Mouse (Mus musculus) lung, embryonic 16.5 days (tissue): Measurements from ENCODE around the gene Tmigd1. TPM values are rescaled to one million over a fixed set of nuclear protein-coding genes. Genes with fewer than 3 reads are reported as not detected.
"Not testable (repeated sequence)": the region's sequence is repeated elsewhere in the genome, so short reads cannot be mapped to it uniquely, and the experiment has no call there.

Experiments
- ATAC-seq: fragments of 200-750 bp; cut with Nextera tagmentation; 2 replicates; pipeline ENCODE4 v1.8.0; 2017; ENCODE audit warnings: low read depth, mild to moderate bottlenecking, moderate library complexity
- H3K27ac ChIP-seq: fragments of 300-500 bp; sonication (generic); 2 replicates; pipeline ENCODE4 v1.5.1; 2014; ENCODE audit warnings: mild to moderate bottlenecking, control low read depth, low read length
- H3K27me3 ChIP-seq: fragments of 300-500 bp; sonication (generic); 2 replicates; pipeline ENCODE4 v1.6.1; 2014; ENCODE audit warnings: low read depth, low read length, mixed read lengths; ENCODE audit not compliant: control insufficient read depth, insufficient read depth
- H3K36me3 ChIP-seq: fragments of 300-500 bp; sonication (generic); 2 replicates; pipeline ENCODE4 v1.6.1; 2014; ENCODE audit warnings: low read length; ENCODE audit not compliant: control insufficient read depth, insufficient read depth
- H3K4me1 ChIP-seq: fragments of 300-500 bp; sonication (generic); replicated peaks from 2 replicates; pipeline ENCODE4 v1.6.1; 2014; ENCODE audit warnings: low read length, mixed read lengths; ENCODE audit not compliant: control insufficient read depth, insufficient read depth
- H3K4me2 ChIP-seq: fragments of 300-500 bp; sonication (generic); 2 replicates; pipeline ENCODE4 v1.6.1; 2014; ENCODE audit warnings: low read depth, low read length, control low read depth
- H3K4me3 ChIP-seq: fragments of 300-500 bp; sonication (generic); 2 replicates; pipeline ENCODE4 v1.5.1; 2014; ENCODE audit warnings: mild to moderate bottlenecking, low read length, control low read depth
- H3K9ac ChIP-seq: fragments of 300-500 bp; sonication (generic); 2 replicates; pipeline ENCODE4 v1.6.1; 2014; ENCODE audit warnings: low read length, control low read depth
- H3K9me3 ChIP-seq: fragments of 300-500 bp; sonication (generic); 2 replicates; pipeline ENCODE4 v1.6.1; 2016; ENCODE audit warnings: low read length; ENCODE audit not compliant: control insufficient read depth
- WGBS: fragments of 180-500 bp; shearing (Covaris S2); extraction: QIAGEN DNeasy Blood & Tissue Kit; methylation state at CpG from one replicate; pipeline ENCODE4 v1.1.7; 2014; 5-methylcytosine and 5-hydroxymethylcytosine counted together
- polyA plus RNA-seq: library from polyadenylated mRNA; unstranded; fragments of >200 nt; fragmentation: Nextera tagmentation; extraction: Ambion mirVana; gene quantifications from 2 replicates; pipeline ENCODE4 v1.2.1, GENCODE M21; 2015

Gene Tmigd1
- polyA plus RNA-seq, 1 experiment from 2014 or later: 0.11 TPM

- H3K27ac ChIP-seq: no peak overlapping the region
- WGBS: 34% methylated on average over 7 of the region's 7 CpGs
- H3K4me1 ChIP-seq: peaks cover 30% of the 10 kb centered on the region
- no peak overlapping the region for H3K4me3 ChIP-seq
- ATAC-seq: no peak
- H3K9ac ChIP-seq: no peak overlapping the region
- H3K27me3 ChIP-seq: no peaks in the 10 kb centered on the region
- H3K4me2 ChIP-seq: no peak overlapping the region
- H3K36me3 ChIP-seq: no peaks in the 10 kb centered on the region
- no peaks in the 10 kb centered on the region for H3K9me3 ChIP-seq
Measured at GRCm38 (mm10) chr11:76914366-76914765, 12.4 kb downstream of the Tmigd1 start.

GRCm38 (mm10) chr11:76916539-76917229, 14.7 kb downstream of the Tmigd1 start:
- Histone ChIP-seq H3K4me2 (0 out of 2 replicates have a peak overlapping the region, but pooled peaks have one; percentile 2), H3K36me3 (no peaks in the 10 kb centered on the region), H3K27ac (no peak overlapping the region), H3K9ac (no peak overlapping the region), H3K27me3 (no peaks in the 10 kb centered on the region), H3K4me3 (no peak overlapping the region), H3K4me1 (peaks cover 27% of the 10 kb centered on the region), H3K9me3 (no peaks in the 10 kb centered on the region)
- ATAC-seq: peak; percentile 69
- WGBS: 26% methylated on average over 13 of the region's 13 CpGs

- H3K27ac ChIP-seq: no peak overlapping the region
- ATAC-seq: no peak
- H3K9me3 ChIP-seq: no peaks in the 10 kb centered on the region
- H3K27me3 ChIP-seq: no peaks in the 10 kb centered on the region
- 35% methylated on average over 3 of the region's 3 CpGs for WGBS
- H3K4me3 ChIP-seq: no peak overlapping the region
- H3K36me3 ChIP-seq: no peaks in the 10 kb centered on the region
- H3K4me2 ChIP-seq: 0 out of 2 replicates have a peak overlapping the region, but pooled peaks have one; percentile 2
- H3K9ac ChIP-seq: no peak overlapping the region
- peaks cover 22% of the 10 kb centered on the region for H3K4me1 ChIP-seq
Measured at GRCm38 (mm10) chr11:76917230-76917548, 15.2 kb downstream of the Tmigd1 start.

- no peak for ATAC-seq
Measured at GRCm38 (mm10) chr11:76920607-76921006, 18.6 kb downstream of the Tmigd1 start.

GRCm38 (mm10) chr11:76924759-76925236, 22.8 kb downstream of the Tmigd1 start, which contains the start of gene Blmh:
Blmh (plus strand) TSS chr11:76924809.
- H3K9me3 ChIP-seq: no peaks in the 10 kb centered on the region
- H3K4me2 ChIP-seq: peak within 1 kb of the TSS; percentile 29; the same call in 1 of the 2 replicates
- H3K4me3 ChIP-seq: 0 out of 2 replicates have a peak within 1 kb of the TSS, but pooled peaks have one; percentile 6
- H3K27me3 ChIP-seq: no peaks in the 10 kb centered on the region
- 0 out of 2 replicates have a peak, but pooled peaks cover 4% of the 10 kb centered on the region for H3K4me1 ChIP-seq
- H3K27ac ChIP-seq: no peak within 1 kb of the TSS
- ATAC-seq: no peak; the same call in 1 of the 2 replicates
- H3K9ac ChIP-seq: no peak within 1 kb of the TSS
- no peaks in the 10 kb centered on the region for H3K36me3 ChIP-seq
- WGBS: 33% methylated on average over 6 of the region's 6 CpGs

More at GRCm38 (mm10) chr11:76920607-76921006, 18.6 kb downstream of the Tmigd1 start:
- Histone ChIP-seq H3K36me3 (no peaks in the 10 kb centered on the region), H3K27ac (no peak overlapping the region), H3K4me2 (no peak overlapping the region), H3K9me3 (no peaks in the 10 kb centered on the region), H3K27me3 (no peaks in the 10 kb centered on the region), H3K9ac (no peak overlapping the region), H3K4me1 (peaks cover 13% of the 10 kb centered on the region), H3K4me3 (no peak overlapping the region)
- WGBS: 44% methylated on average over 1 of the region's 1 CpGs

GRCm38 (mm10) chr11:76928586-76928985, 26.6 kb downstream of the Tmigd1 start:
- not testable (repeated sequence) for H3K27ac ChIP-seq, ATAC-seq, H3K9me3 ChIP-seq, H3K9ac ChIP-seq, H3K4me3 ChIP-seq, H3K27me3 ChIP-seq, H3K4me1 ChIP-seq, H3K36me3 ChIP-seq, H3K4me2 ChIP-seq
- WGBS: 76% methylated on average over 8 of the region's 8 CpGs

GRCm38 (mm10) chr11:76933209-76933608, 31.2 kb downstream of the Tmigd1 start:
- WGBS: 60% methylated on average over 3 of the region's 3 CpGs
- no peaks in the 10 kb centered on the region for H3K9me3 ChIP-seq
- H3K4me1 ChIP-seq: no peaks in the 10 kb centered on the region
- no peaks in the 10 kb centered on the region for H3K27me3 ChIP-seq
- H3K9ac ChIP-seq: no peak overlapping the region
- no peak for ATAC-seq
- H3K27ac ChIP-seq: no peak overlapping the region
- no peak overlapping the region for H3K4me3 ChIP-seq
- H3K4me2 ChIP-seq: no peak overlapping the region
- H3K36me3 ChIP-seq: no peaks in the 10 kb centered on the region

- H3K4me3 ChIP-seq: no peak overlapping the region
- H3K4me2 ChIP-seq: no peak overlapping the region
- ATAC-seq: no peak
- 63% methylated on average over 5 of the region's 5 CpGs for WGBS
- H3K27me3 ChIP-seq: no peaks in the 10 kb centered on the region
- no peak overlapping the region for H3K27ac ChIP-seq
- no peaks in the 10 kb centered on the region for H3K9me3 ChIP-seq
- no peaks in the 10 kb centered on the region for H3K36me3 ChIP-seq
- no peaks in the 10 kb centered on the region for H3K4me1 ChIP-seq
- no peak overlapping the region for H3K9ac ChIP-seq
Measured at GRCm38 (mm10) chr11:76936578-76936977, 34.6 kb downstream of the Tmigd1 start.

GRCm38 (mm10) chr11:76944839-76945238, 42.9 kb downstream of the Tmigd1 start:
- H3K27ac ChIP-seq: peak overlapping the region; percentile 88
- peak overlapping the region; percentile 93 for H3K4me2 ChIP-seq
- H3K9ac ChIP-seq: peak overlapping the region; percentile 83
- H3K4me3 ChIP-seq: peak overlapping the region; percentile 77
- WGBS: 64% methylated on average over 6 of the region's 6 CpGs
- ATAC-seq: peak; percentile 11; the same call in 1 of the 2 replicates
- H3K36me3 ChIP-seq: peaks cover 2% of the 10 kb centered on the region
- H3K9me3 ChIP-seq: no peaks in the 10 kb centered on the region
- no peaks in the 10 kb centered on the region for H3K27me3 ChIP-seq
- peaks cover 11% of the 10 kb centered on the region for H3K4me1 ChIP-seq
